Mouse (Mus musculus): ENCODE data around the gene Gm8011. TPM values are rescaled to one million over a fixed set of nuclear protein-coding genes. Genes with fewer than 3 reads are reported as not detected.
"Not testable (repeated sequence)": the region's sequence is repeated elsewhere in the genome, so short reads cannot be mapped to it uniquely, and the experiment has no call there.

The Gm8011 gene
- total RNA-seq (2017) = not detected in 2 replicates

DNA sequence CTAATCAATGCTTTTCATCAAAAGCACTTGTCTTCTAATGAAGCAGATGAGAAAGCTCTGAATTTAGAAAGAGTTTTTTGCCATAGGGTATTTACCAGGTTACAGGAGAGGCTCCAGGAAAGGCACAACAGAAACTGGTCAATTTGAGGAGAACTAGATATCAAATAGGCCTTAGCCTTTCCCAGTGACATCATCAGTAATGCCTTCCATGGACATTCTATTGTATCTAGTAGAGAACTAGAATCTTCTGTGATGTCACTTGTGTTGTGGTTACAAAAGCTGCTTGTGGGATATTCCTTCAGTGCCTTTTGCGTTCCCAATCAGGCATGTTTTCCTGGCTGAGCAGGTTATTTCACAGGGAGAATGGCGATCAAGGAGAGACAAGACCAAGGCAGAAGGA lies at the start of gene Gm8011:
Gm8011 (plus strand) TSS at position 301 of the 400 bp plus-strand sequence.
- ATAC-seq (replicated peaks in 1 of 2; ENCODE audit: insufficient read depth in 1 of 2, low FRiP score in 2 of 2, low TSS enrichment in 1 of 2, low read depth in 1 of 2, poor library complexity in 2 of 2, severe bottlenecking in 2 of 2) = not testable (repeated sequence)

DNA sequence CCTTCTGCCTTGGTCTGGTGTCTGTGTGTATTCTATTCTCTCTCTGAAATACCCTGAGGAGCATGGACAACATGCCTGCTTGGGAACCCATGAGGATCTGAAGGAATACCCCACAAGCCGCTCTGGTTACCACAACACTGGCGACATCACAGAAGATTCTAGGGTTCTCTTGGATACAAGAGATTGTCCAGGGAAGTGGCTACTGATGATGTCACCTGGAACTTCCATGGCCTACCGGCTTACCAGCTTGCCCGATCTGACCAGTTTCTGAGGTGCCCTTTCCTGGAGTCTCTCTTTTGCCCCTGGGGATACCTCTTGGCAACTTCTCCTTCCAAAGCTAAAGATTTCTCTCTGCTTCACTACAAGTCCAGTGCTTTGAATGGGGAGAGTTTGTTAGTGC lies 24.1 kb upstream of the Gm8011 start, which contains the start of gene Gm8005:
Gm8005 (minus strand) TSS at position 101 of the 400 bp plus-strand sequence.
- not testable (repeated sequence) for ATAC-seq (replicated peaks in 1 of 2; ENCODE audit: insufficient read depth in 1 of 2, low FRiP score in 2 of 2, low TSS enrichment in 1 of 2, low read depth in 1 of 2, poor library complexity in 2 of 2, severe bottlenecking in 2 of 2)

DNA sequence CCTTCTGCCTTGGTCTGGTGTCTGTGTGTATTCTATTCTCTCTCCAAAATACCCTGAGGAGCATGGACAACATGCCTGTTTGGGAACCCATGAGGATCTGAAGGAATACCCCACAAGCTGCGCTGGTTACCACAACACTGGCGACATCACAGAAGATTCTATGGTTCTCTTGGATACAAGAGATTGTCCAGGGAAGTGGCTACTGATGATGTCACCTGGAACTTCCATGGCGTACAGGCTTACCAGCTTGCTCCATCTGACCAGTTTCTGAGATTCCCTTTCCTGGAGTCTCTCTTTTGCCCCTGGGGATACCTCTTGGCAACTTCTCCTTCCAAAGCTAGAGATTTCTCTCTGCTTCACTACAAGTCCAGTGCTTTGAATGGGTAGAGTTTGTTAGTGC lies 38.6 kb downstream of the Gm8011 start, which contains the start of gene Gm8020:
Gm8020 (minus strand) TSS at position 101 of the 400 bp plus-strand sequence.
- not testable (repeated sequence) for ATAC-seq (replicated peaks in 1 of 2; ENCODE audit: insufficient read depth in 1 of 2, low FRiP score in 2 of 2, low TSS enrichment in 1 of 2, low read depth in 1 of 2, poor library complexity in 2 of 2, severe bottlenecking in 2 of 2)

Other genes with a start within 250 kb of the Gm8011 start
- gene Gm17026, start 203.8 kb upstream of the Gm8011 start, total RNA-seq (2017) = not detected in 2 replicates
- not detected in 2 replicates for gene Gm9611, start 166.5 kb upstream of the Gm8011 start, total RNA-seq (2017)
- not detected in 2 replicates for gene Gm7995, start 153.7 kb upstream of the Gm8011 start, total RNA-seq (2017)
- not detected in 2 replicates for gene Gm8005, start 24.2 kb upstream of the Gm8011 start, total RNA-seq (2017)
- not detected in 2 replicates for gene Gm8020, start 38.5 kb downstream of the Gm8011 start, total RNA-seq (2017)
- gene Gm8024, start 60.4 kb downstream of the Gm8011 start, total RNA-seq (2017) = not detected in 2 replicates
- not detected in 2 replicates for gene Gm17124, start 136.0 kb downstream of the Gm8011 start, total RNA-seq (2017)
- not detected in 2 replicates for gene Gm3633, start 178.0 kb downstream of the Gm8011 start, total RNA-seq (2017)
- gene Gm10378, start 192.1 kb downstream of the Gm8011 start, total RNA-seq (2017) = not detected in 2 replicates

All from hematopoietic stem cell, adult 5-6 weeks (primary cell).